Mouse (Mus musculus) lung, embryonic 15.5 days (tissue): ENCODE measurements at regions not wholly inside any gene's neighbourhood (a gene's known extent, or its start where the extent isn't known, plus 50 kb on each side); places are given as distances from the start of the nearest gene placed in this dataset.

Experiments used
- ATAC-seq: fragments of 200-750 bp; cut with Nextera tagmentation; 2 replicates; pipeline ENCODE4 v1.8.0; 2017; ENCODE audit warnings: moderate number of reproducible peaks, borderline replicate concordance; ENCODE audit not compliant: low FRiP score, low TSS enrichment; ENCODE audit errors: extremely low read depth
- H3K27ac ChIP-seq: fragments of 300-500 bp; sonication (generic); 2 replicates; pipeline ENCODE4 v1.5.1; 2015; ENCODE audit warnings: moderate library complexity, mild to moderate bottlenecking, inconsistent platforms
- H3K27me3 ChIP-seq: fragments of 300-500 bp; sonication (generic); 2 replicates; pipeline ENCODE4 v1.6.1; 2015; ENCODE audit warnings: inconsistent platforms
- H3K36me3 ChIP-seq: fragments of 300-500 bp; sonication (generic); 2 replicates; pipeline ENCODE4 v1.6.1; 2015; ENCODE audit warnings: inconsistent platforms
- H3K4me1 ChIP-seq: fragments of 300-500 bp; sonication (generic); 2 replicates; pipeline ENCODE4 v1.6.1; 2015; ENCODE audit warnings: inconsistent platforms
- H3K4me2 ChIP-seq: fragments of 300-500 bp; sonication (generic); 2 replicates; pipeline ENCODE4 v1.6.1; 2015; ENCODE audit warnings: inconsistent platforms, mild to moderate bottlenecking, moderate library complexity
- H3K4me3 ChIP-seq: fragments of 300-500 bp; sonication (generic); 2 replicates; pipeline ENCODE4 v1.5.1; 2015; ENCODE audit warnings: mild to moderate bottlenecking, inconsistent platforms
- H3K9ac ChIP-seq: fragments of 300-500 bp; sonication (generic); 2 replicates; pipeline ENCODE4 v1.6.1; 2015; ENCODE audit warnings: inconsistent platforms
- H3K9me3 ChIP-seq: fragments of 300-500 bp; sonication (generic); 2 replicates; pipeline ENCODE4 v1.6.1; 2016; ENCODE audit warnings: inconsistent platforms
- WGBS: fragments of 180-500 bp; shearing (Covaris S2); methylation state at CpG from one replicate; pipeline ENCODE4 v1.1.7; 2015; 5-methylcytosine and 5-hydroxymethylcytosine counted together

DNA sequence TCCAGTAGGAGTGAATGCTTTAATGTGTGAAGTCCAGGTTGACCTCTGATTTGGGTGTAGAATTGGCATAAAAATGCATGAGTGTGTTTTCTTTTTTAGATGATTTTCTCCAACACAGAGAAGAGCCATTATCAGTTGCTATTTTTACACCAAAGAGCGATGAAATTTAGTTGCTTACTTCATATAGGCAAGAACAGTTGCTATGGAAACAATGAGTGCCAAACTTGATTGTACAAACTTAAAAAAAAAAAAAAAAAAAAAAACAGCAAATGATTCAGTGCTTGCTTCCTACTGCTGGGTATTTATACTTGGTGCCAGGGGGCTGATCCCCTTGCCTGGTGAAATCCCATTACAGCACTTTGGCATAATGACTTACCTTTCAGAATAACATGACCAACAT lies 268.0 kb downstream of the Sec23a start:
- ATAC-seq: no peak
- Histone ChIP-seq H3K27me3 (no peaks in the 10 kb centered on the region), H3K9ac (no peak overlapping the region), H3K4me3 (no peak overlapping the region), H3K9me3 (no peaks in the 10 kb centered on the region), H3K36me3 (no peaks in the 10 kb centered on the region), H3K4me1 (no peaks in the 10 kb centered on the region), H3K4me2 (no peak overlapping the region), H3K27ac (no peak overlapping the region)
- 56% methylated on average over 1 of the region's 1 CpGs for WGBS

DNA sequence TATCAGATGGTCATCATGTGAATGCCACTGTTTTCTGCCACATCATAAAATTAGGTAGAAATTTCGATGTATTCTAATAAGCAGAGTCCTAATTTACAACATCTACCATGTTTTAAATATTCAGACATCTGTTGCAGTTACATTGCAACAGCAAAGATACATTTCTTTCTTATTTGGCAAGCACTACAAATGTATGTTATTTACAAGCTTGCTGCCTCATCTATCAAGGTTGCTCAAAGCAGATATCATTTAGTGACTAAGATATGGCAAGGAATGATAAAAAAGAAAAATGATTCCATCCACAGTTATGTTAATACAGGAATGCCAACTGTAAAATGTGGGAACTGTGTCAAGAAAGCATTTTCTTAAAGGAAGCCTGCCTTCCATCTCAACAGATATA lies 283.7 kb downstream of the Sec23a start:
- Histone ChIP-seq H3K27me3 (no peaks in the 10 kb centered on the region), H3K9me3 (no peaks in the 10 kb centered on the region), H3K4me2 (no peak overlapping the region), H3K4me1 (no peaks in the 10 kb centered on the region), H3K36me3 (no peaks in the 10 kb centered on the region), H3K4me3 (no peak overlapping the region), H3K27ac (no peak overlapping the region), H3K9ac (no peak overlapping the region)
- 32% methylated on average over 1 of the region's 1 CpGs for WGBS
- ATAC-seq: no peak; the same call in 1 of the 2 replicates

DNA sequence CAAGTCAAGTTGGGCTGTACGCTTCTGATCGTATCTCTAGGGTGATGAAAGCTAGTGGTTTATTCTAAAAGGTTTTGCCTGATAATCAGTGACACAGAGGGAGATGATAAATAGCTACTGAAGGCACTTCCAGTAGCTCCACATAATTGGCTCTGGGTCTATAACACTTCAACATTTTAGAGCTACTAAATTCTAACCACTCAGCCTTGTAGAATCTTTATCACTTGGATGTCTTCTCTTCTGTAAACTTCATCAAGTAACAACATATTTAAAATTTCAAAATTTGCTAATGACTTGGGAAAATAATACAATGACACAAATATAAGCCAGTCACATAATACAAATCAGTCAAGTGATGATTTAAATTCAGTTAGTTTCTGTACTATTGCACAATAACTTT lies 284.3 kb downstream of the Sec23a start:
- no peak overlapping the region for H3K9ac ChIP-seq
- H3K9me3 ChIP-seq: no peaks in the 10 kb centered on the region
- H3K36me3 ChIP-seq: no peaks in the 10 kb centered on the region
- no peak overlapping the region for H3K4me3 ChIP-seq
- 55% methylated on average over 2 of the region's 2 CpGs for WGBS
- H3K4me1 ChIP-seq: no peaks in the 10 kb centered on the region
- no peak overlapping the region for H3K27ac ChIP-seq
- no peak overlapping the region for H3K4me2 ChIP-seq
- no peaks in the 10 kb centered on the region for H3K27me3 ChIP-seq
- ATAC-seq: peak; percentile 69; the same call in 1 of the 2 replicates

DNA sequence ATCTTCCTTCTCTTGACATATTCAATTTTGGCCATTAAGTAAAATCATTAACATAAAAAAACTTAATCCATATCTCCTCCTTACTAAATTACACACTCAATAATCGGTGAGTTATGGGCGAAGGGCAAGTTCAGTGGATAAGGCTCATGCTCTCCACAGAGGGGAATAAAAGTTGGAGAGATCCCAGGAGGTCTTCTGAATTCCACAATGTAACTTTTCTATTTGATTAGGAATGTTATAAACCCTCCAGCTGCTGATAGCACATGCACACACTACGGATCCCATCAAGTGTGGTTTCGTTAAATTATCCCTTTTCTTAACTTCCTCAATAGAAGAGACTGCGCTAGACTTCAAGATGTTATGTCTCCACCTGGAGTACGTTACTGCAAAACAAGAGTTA lies 293.9 kb downstream of the Sec23a start:
- Histone ChIP-seq H3K36me3 (no peaks in the 10 kb centered on the region), H3K4me3 (no peak overlapping the region), H3K4me2 (no peak overlapping the region; the same call in 1 of the 2 replicates), H3K27me3 (no peaks in the 10 kb centered on the region), H3K4me1 (no peaks in the 10 kb centered on the region), H3K9me3 (no peaks in the 10 kb centered on the region), H3K9ac (no peak overlapping the region), H3K27ac (no peak overlapping the region)
- WGBS: 51% methylated on average over 6 of the region's 6 CpGs
- ATAC-seq: peak; percentile 27; the same call in 1 of the 2 replicates

DNA sequence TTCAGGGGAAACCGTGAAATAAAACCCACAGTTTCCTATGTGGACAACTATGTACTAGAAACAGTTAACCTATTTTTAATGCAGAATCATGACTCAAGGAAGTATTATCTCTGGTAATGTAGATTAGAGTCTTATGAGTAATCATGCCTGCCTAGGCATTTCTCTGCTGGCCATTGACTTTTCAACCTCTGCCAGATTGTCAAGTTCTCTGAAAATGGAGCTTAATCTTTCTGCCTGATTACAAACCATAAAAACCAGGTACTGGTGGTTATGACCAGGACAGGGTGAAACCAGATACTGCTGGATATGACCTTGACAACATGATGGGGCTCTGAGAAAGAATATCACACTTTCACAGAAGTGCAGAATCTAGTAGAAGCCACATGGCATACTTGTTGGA lies 297.6 kb downstream of the Sec23a start:
- no peak for ATAC-seq
- no peaks in the 10 kb centered on the region for H3K36me3 ChIP-seq
- H3K4me1 ChIP-seq: no peaks in the 10 kb centered on the region
- H3K4me3 ChIP-seq: no peak overlapping the region
- H3K27me3 ChIP-seq: no peaks in the 10 kb centered on the region
- 86% methylated on average over 1 of the region's 1 CpGs for WGBS
- H3K4me2 ChIP-seq: no peak overlapping the region
- H3K9ac ChIP-seq: no peak overlapping the region
- no peak overlapping the region for H3K27ac ChIP-seq
- H3K9me3 ChIP-seq: no peaks in the 10 kb centered on the region

DNA sequence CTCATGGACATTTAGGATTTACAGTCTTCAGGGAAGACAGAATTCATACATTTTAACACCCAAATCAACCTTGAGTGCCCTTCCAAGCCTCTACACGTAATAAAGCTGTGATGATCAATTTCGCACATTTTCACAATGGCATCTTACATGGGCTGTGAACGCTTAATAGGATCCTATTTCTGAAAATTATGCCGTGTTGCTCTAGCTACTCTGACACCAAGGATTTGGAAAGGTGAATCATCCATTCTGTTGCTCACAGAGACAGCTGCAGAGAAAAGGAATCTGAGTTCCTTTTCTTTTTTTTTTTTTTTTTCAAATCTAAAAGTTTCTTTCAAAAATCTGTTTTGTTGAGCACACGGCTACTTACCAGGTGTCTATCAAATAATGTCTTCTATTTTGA lies 316.1 kb downstream of the Sec23a start:
- whole genome bisulfite sequencing: 86% methylated on average over 5 of the region's 5 CpGs
- ATAC-seq: no peak
- Histone ChIP-seq H3K4me2 (no peak overlapping the region), H3K9me3 (no peaks in the 10 kb centered on the region), H3K9ac (no peak overlapping the region), H3K27ac (no peak overlapping the region), H3K36me3 (no peaks in the 10 kb centered on the region), H3K4me1 (no peaks in the 10 kb centered on the region), H3K4me3 (no peak overlapping the region), H3K27me3 (no peaks in the 10 kb centered on the region)

DNA sequence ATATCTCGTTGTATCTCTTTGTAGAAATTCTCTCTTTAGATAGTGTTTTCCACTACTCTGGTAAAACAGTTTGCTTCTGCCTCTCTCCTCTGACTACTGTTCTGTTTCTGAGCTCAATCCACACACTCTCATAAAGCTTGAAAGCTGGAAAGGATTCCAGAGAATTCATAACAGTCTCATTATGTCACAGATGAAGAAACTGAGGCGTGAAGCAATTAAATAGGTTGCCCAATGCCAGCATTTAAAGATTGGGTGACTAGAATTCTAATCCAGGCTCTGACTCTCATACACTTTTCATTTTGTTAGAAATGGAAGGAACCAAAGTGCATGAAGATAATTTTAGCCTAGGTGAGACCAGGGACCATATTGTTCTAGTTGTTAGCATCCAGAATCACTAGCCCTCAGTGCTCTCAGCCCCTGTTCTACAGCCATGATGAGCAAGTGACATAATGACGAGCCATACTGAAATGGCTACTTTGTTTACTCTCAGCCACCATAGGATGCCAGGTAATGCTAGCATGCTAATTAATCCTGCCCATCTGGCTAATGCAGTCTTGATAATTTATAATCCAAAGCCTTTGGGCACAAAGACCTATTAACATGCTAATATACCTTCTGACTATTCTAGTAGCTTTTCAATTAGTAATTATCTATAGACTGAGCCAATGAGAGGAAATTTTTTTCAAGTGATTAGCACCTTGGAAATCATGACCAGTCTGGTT lies 341.7 kb downstream of the Sec23a start:
- Histone ChIP-seq H3K4me1 (no peaks in the 10 kb centered on the region), H3K9ac (no peak overlapping the region), H3K4me3 (no peak overlapping the region), H3K9me3 (no peaks in the 10 kb centered on the region), H3K27me3 (no peaks in the 10 kb centered on the region), H3K27ac (no peak overlapping the region), H3K36me3 (no peaks in the 10 kb centered on the region), H3K4me2 (no peak overlapping the region)
- 82% methylated on average over 3 of the region's 3 CpGs for WGBS
- ATAC-seq: no peak

DNA sequence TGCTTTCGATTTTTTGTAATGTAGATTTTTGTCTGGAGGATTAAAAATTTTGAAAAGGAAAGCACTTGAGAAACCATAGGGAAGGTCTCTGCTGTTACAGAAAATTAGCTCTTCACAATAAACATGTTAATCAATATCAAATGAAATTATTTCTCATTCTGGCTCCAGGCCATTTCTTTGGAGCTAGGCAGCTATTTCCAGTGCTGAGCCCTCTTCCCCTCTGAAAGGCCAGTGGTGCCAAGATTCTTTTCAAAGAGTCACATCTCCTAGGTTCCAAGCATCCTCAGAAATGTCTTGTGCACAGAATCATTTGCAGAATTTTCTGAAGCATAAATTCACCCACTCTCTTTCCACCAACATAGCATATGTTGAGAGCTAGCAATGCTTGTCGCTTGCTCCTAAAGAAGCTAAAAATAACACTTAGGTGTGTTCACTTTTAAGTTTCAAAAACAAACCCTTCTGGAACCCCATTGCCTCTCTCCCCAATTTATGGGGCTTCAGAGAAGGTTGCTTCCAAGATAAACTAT lies 357.2 kb downstream of the Sec23a start:
- no peaks in the 10 kb centered on the region for H3K9me3 ChIP-seq
- no peak for ATAC-seq
- no peak overlapping the region for H3K4me2 ChIP-seq
- WGBS: 93% methylated on average over 2 of the region's 2 CpGs
- H3K36me3 ChIP-seq: no peaks in the 10 kb centered on the region
- no peak overlapping the region for H3K4me3 ChIP-seq
- H3K27ac ChIP-seq: no peak overlapping the region
- no peak overlapping the region for H3K9ac ChIP-seq
- no peaks in the 10 kb centered on the region for H3K4me1 ChIP-seq
- no peaks in the 10 kb centered on the region for H3K27me3 ChIP-seq

DNA sequence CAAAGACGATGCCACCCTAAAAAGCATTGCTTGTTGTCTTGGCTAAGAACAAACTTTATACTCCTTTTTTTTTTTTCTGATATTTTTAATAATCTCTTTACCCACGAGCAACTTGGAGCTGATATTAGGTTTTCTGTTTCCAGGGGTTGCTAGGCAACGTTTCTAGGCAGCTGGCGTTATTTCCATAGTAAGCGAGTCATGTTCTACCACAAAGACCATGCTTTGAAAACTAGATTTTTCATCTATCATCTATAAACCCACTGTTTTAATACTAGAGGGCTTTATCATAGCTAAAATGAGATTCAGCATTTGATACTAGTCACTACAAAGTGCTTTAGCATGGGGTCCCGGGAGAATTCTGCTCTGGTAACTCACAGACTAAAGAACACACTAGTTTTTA lies 358.1 kb downstream of the Sec23a start:
- Histone ChIP-seq H3K4me3 (no peak overlapping the region), H3K36me3 (no peaks in the 10 kb centered on the region), H3K9ac (no peak overlapping the region), H3K4me2 (no peak overlapping the region), H3K9me3 (no peaks in the 10 kb centered on the region), H3K4me1 (no peaks in the 10 kb centered on the region), H3K27ac (no peak overlapping the region), H3K27me3 (no peaks in the 10 kb centered on the region)
- 73% methylated on average over 6 of the region's 6 CpGs for WGBS
- no peak for ATAC-seq

DNA sequence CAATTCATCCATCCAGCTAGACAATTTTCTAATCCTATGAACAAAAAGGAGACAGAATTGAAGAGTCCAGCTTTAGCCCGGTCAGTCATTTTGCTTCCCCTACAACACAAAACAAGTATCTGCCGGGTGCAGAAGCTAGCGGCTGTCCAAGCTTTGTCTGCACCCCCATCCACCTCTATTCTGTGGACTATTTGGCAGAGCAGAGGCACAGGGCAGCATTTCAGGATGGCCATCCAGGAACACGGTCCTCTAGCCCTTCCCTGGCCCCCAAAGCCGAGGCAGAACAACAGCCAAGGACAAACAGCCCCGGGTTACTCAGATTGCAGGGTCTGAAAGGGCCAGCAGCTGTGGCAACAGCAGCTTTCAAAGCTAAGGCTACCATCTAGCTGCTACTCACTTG lies 358.6 kb downstream of the Sec23a start:
- Histone ChIP-seq H3K9me3 (no peaks in the 10 kb centered on the region), H3K4me2 (no peak overlapping the region), H3K27ac (no peak overlapping the region), H3K27me3 (no peaks in the 10 kb centered on the region), H3K9ac (no peak overlapping the region), H3K36me3 (no peaks in the 10 kb centered on the region), H3K4me1 (no peaks in the 10 kb centered on the region), H3K4me3 (no peak overlapping the region)
- no peak for ATAC-seq
- 77% methylated on average over 6 of the region's 6 CpGs for WGBS

DNA sequence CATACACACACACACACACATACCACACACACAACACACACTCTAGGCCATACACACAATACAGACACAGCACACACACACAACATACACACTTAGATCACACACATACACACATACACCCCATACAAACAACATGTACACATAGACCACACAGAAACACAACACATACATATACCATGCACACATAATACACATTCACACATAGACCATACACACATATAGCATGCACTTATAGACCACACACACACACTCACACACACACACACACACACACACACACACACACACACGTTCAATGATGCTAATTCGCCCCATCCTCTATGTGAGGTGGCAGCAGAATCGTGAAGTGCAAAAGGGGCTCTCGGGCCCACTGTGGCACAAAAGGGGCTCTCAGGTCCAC lies 359.1 kb downstream of the Sec23a start:
- WGBS: 81% methylated on average over 4 of the region's 4 CpGs
- no peak overlapping the region for H3K4me3 ChIP-seq
- no peaks in the 10 kb centered on the region for H3K9me3 ChIP-seq
- H3K27me3 ChIP-seq: no peaks in the 10 kb centered on the region
- H3K4me1 ChIP-seq: no peaks in the 10 kb centered on the region
- H3K4me2 ChIP-seq: no peak overlapping the region
- H3K36me3 ChIP-seq: no peaks in the 10 kb centered on the region
- H3K27ac ChIP-seq: no peak overlapping the region
- no peak for ATAC-seq
- no peak overlapping the region for H3K9ac ChIP-seq

DNA sequence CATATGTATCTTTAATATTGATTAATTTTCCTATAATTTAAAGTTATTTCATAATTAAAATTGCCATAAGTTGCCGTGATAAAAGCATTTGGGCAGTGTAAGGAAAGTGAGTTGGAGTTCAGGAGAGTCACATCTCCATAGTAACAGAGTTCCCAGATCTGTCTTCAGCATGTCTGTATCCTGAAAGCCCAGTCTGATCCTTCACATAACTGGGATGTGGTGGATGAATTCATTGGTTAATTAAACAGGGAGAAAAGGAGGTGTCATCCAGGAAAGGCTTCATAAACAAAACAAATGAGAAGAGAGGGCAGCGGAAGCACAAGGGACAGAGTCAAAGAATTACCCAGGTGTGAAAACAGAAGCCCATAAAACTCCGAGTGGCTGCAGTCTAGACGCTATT lies 363.5 kb downstream of the Sec23a start:
- no peaks in the 10 kb centered on the region for H3K27me3 ChIP-seq
- H3K27ac ChIP-seq: no peak overlapping the region
- no peaks in the 10 kb centered on the region for H3K4me1 ChIP-seq
- no peak overlapping the region for H3K4me3 ChIP-seq
- H3K36me3 ChIP-seq: no peaks in the 10 kb centered on the region
- no peaks in the 10 kb centered on the region for H3K9me3 ChIP-seq
- H3K4me2 ChIP-seq: no peak overlapping the region
- no peak overlapping the region for H3K9ac ChIP-seq
- WGBS: 22% methylated on average over 4 of the region's 4 CpGs
- ATAC-seq: no peak

DNA sequence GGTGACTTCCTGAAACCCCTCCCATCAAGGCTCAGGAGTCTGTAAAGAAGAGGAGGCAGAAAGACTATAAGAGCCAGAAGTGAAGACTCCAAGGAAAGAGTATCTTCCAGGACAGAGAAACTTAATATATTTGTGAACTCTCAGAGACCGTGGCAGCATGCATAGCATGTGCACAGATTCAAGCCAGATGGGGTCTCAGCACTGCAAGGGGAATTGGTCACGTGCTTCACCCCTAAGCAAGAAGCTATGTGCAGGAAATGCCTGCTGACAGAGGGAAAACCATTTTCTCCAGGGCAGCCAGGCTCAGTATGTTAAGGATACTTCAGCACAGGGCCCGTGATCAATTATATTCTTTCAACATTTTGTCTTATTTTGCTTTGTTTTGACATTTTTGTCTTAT lies 368.0 kb downstream of the Sec23a start:
- 61% methylated on average over 3 of the region's 3 CpGs for WGBS

More for the DNA sequence above, 368.0 kb downstream of the Sec23a start:
- no peak for ATAC-seq
- Histone ChIP-seq H3K27me3 (no peaks in the 10 kb centered on the region), H3K4me1 (no peaks in the 10 kb centered on the region), H3K36me3 (no peaks in the 10 kb centered on the region), H3K9me3 (no peaks in the 10 kb centered on the region), H3K27ac (no peak overlapping the region), H3K9ac (no peak overlapping the region), H3K4me3 (no peak overlapping the region), H3K4me2 (no peak overlapping the region)
